ENCODE assay signal across 9 mouse cellular contexts in genomic region chr4:135823298-135823697, GRCm38 (mm10). TPM values are rescaled to one million over a fixed set of nuclear protein-coding genes. Genes with fewer than 3 reads are reported as not detected.
DNase-seq lines count a peak whose midpoint lies in the region; TF ChIP-seq lines count a peak whose summit lies in the region.
"Had no signal": no experiment of that assay in that cellular context is flagged by ENCODE, and none has a peak within 500 bp of the region (broad histone marks: within the 10 kb centered on the region; RNA-seq: fewer than 3 reads in every experiment).

No protein-coding gene starts in this region.

- no peak overlapping the region for H3K9ac ChIP-seq in heart, adult 2 months (ENCODE audit: low read depth, low read length)
- H3K9ac ChIP-seq: hindbrain, embryonic 12.5 days had no signal

- TF ChIP-seq EP300 in heart, adult 2 months (IDR thresholded peaks at IDR 0.05; ENCODE audit: insufficient read depth, low read depth, low read length): no peak

- 67% methylated on average over 2 of the region's 2 CpGs for WGBS in heart, adult 2 months

- no peak for TF ChIP-seq POLR2A in heart, adult 2 months (IDR thresholded peaks at IDR 0.05; ENCODE audit: insufficient read depth, low read depth, low read length)

- no peak overlapping the region for H3K4me3 ChIP-seq in heart, adult 2 months
- H3K4me3 ChIP-seq: hindbrain, embryonic 12.5 days had no signal

- no peaks in the 10 kb centered on the region for H3K79me2 ChIP-seq in heart, adult 2 months (replicated peaks; ENCODE audit: control insufficient read depth, insufficient read depth, low read length)

- 0 out of 2 replicates have a peak, but pooled peaks cover 1% of the 10 kb centered on the region for H3K4me1 ChIP-seq in heart, adult 2 months (ENCODE audit: control insufficient read depth, insufficient read depth, low read length)

- intact Hi-C loops in heart, adult 2 months (cut with DNase I): no loop called here

- no peaks in the 10 kb centered on the region for H3K27me3 ChIP-seq in heart, adult 2 months (ENCODE audit: control insufficient read depth, insufficient read depth, low read length)
- H3K27me3 ChIP-seq: hindbrain, embryonic 12.5 days had no signal

- no peak for DNase-seq in heart, adult 2 months
- DNase-seq in heart, adult 11 months: no peak
- peak; percentile 46 to 81 for DNase-seq in spleen, postnatal 4 days (ENCODE audit: low spot score in 2 of 2)
- no peak for DNase-seq in spleen, adult 12 weeks (ENCODE audit: low spot score)
- peak; percentile 72 for DNase-seq in induced T-regulatory cell, adult 2 months (ENCODE audit: low read depth)
- peak; percentile 37 to 40 for DNase-seq in thymus, postnatal 36 days
- DNase-seq in left cerebral cortex, adult 18-20 months (ENCODE audit: low spot score in 2 of 2): no peak
- no peak for DNase-seq in right cerebral cortex, adult 18-20 months

- TF ChIP-seq CTCF in heart, adult 2 months (IDR thresholded peaks at IDR 0.05): peak; percentile 58

- H3K36me3 ChIP-seq in heart, adult 2 months (ENCODE audit: control insufficient read depth, insufficient read depth, low read length): no peaks in the 10 kb centered on the region
- H3K36me3 ChIP-seq: hindbrain, embryonic 12.5 days had no signal

- no peak overlapping the region for H3K27ac ChIP-seq in heart, adult 2 months
- H3K27ac ChIP-seq: hindbrain, embryonic 12.5 days had no signal

RNA-seq across cellular contexts. Expression of gene Srsf10, which starts 32.2 kb away (rescaled TPM):
- 10 to 100 TPM; 45.3 to 49.1 TPM for total RNA-seq in heart, adult 2 months (2021)
- polyA plus RNA-seq in heart, adult 2 months (2012; rRNA removed): 28.8 and 37.7 TPM in 2 replicates
- 10 to 100 TPM; 72.3 to 76.1 TPM for total RNA-seq in left cerebral cortex, adult 18-20 months (2021)

RNA-seq across cellular contexts. Expression of gene Pnrc2, which starts 50.4 kb away (rescaled TPM):
- total RNA-seq in heart, adult 2 months (2021): 10 to 100 TPM; 58.8 to 81.2 TPM
- 14.9 and 35.4 TPM in 2 replicates for polyA plus RNA-seq in heart, adult 2 months (2012; rRNA removed)
- 10 to 100 TPM; 39.6 to 52.7 TPM for total RNA-seq in left cerebral cortex, adult 18-20 months (2021)

Comparison
In these comparisons a context has a peak if more than half of its experiments do, and no peak if none do; other contexts are left out.
1. DNase-seq: peak in spleen, postnatal 4 days (2 of 2), induced T-regulatory cell, adult 2 months (single experiment) and thymus, postnatal 36 days (2 of 2); none in heart, adult 2 months (0 of 2), heart, adult 11 months (single experiment), spleen, adult 12 weeks (single experiment), left cerebral cortex, adult 18-20 months (0 of 2) and right cerebral cortex, adult 18-20 months (single experiment).